Mouse (Mus musculus) kidney, postnatal 14 days (tissue): Measurements from ENCODE around the gene Scgb2b7.
"Not testable (repeated sequence)": the region's sequence is repeated elsewhere in the genome, so short reads cannot be mapped to it uniquely, and the experiment has no call there.

Source experiments
- DNase-seq: peaks from one replicate; pipeline ENCODE4 v3.0.0; 2022; ENCODE audit warnings: mixed read lengths

Gene Scgb2b7

DNA sequence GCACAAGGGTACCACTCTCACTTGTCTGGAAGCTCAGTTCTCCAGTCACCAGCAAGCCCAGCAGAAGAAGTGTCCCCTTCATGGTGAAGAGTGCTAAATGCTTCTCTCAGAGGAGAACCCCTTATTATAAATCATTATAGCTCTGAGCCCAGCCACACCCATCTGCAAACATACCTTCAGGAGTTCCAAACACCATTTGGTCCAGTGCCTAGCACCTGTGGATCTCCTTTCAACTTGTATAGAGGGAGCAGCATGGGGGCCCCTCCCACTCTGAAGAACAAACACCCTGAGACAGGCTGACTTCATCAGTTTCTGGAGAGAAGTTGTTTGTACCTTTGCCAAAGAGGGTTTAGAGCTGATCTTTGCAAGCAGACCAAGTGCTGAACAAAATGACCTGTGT is at the start of gene Scgb2b7:
Gene Scgb2b7 (minus strand): TSS at position 101 of the 400 bp plus-strand sequence.
- not testable (repeated sequence) for DNase-seq

- DNase-seq = not testable (repeated sequence)
Measured at GRCm38 (mm10) chr7:31712365-31712764, 6.8 kb upstream of the Scgb2b7 start, which contains the start of gene Scgb1b7. TSS of gene Scgb1b7 (plus strand) at chr7:31712665.
